Mouse (Mus musculus): ENCODE measurements at regions not wholly inside any gene's neighbourhood (a gene's known extent, or its start where the extent isn't known, plus 50 kb on each side); places are given as distances from the start of the nearest gene placed in this dataset.

- DNase-seq (ENCODE audit: low read depth, low spot score), result peak; percentile 17
These were observed 394.7 kb upstream of the Slitrk6 start for GRCm38 (mm10) chr14:111149653-111150052.

- DNase-seq (ENCODE audit: low read depth, low spot score), result no peak
These were observed 361.7 kb upstream of the Slitrk6 start for GRCm38 (mm10) chr14:111116600-111116999.

- DNase-seq (ENCODE audit: low read depth, low spot score), result no peak
These were observed 348.6 kb upstream of the Slitrk6 start for GRCm38 (mm10) chr14:111103579-111103978.

- DNase-seq (ENCODE audit: low read depth, low spot score), result no peak
These were observed 345.3 kb upstream of the Slitrk6 start for GRCm38 (mm10) chr14:111100257-111100656.

GRCm38 (mm10) chr14:111096229-111096628 lies 341.3 kb upstream of the Slitrk6 start:
- DNase-seq (ENCODE audit: low read depth, low spot score), result no peak

- DNase-seq (ENCODE audit: low read depth, low spot score), result no peak
These were observed 319.6 kb upstream of the Slitrk6 start for GRCm38 (mm10) chr14:111074517-111074916.

- DNase-seq (ENCODE audit: low read depth, low spot score), result no peak
These were observed 318.6 kb upstream of the Slitrk6 start for GRCm38 (mm10) chr14:111073529-111073928.

All from retina, postnatal 7 days (tissue).